Mouse (Mus musculus): ENCODE results near the gene Zfp593. TPM values are rescaled to one million over a fixed set of nuclear protein-coding genes. Genes with fewer than 3 reads are reported as not detected.
A peak's percentile ranks its signal among the peaks of the same experiment; 100 is the strongest.

Zfp593 gene
- total and polyA plus RNA-seq, 3 experiments = 8.3 to 13.0 (median 11.0) TPM

DNA sequence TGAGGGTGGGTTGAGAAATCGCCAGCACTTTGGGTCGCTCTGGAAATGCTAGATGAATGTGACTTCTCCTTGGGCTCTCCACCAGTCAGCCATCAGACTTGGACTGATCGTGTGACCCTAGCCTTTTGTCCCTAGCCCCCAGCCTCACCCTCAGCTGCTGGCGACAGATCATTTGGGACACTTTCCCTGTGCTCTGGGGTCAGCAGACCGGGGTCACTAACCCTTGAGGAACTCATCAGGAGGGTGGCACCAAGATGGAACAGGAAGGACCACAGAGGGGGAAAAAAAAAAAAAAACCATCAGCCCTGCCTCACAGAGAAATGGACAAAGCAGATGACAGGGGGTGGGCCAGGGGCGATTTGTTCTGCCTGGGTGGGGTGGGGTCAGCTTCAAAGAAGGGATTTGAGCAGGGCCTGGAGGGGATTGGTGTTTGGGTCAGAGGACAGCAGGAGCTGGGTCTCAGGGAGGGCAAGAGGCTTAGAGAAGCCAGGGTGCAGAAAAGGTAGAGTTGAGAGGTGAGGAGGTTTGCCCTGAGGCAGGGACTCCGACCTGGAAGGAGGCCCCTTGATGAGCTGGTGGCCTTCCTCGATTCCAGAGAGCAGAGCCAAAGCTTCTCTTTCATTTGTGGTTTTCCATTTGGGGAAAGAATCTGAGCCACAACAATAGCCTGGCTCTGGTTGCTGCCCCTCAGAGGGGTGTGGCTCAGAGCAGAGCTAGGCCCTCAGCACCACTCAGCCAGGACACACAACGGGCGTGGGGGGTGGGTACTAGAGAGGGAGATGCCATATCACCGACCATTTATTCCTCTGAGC lies 12.0 kb upstream of the Zfp593 start:
- no peak for DNase-seq

- peak; percentile 51 for DNase-seq
Measured at GRCm38 (mm10) chr4:134256407-134257197, 11.2 kb upstream of the Zfp593 start.

DNA sequence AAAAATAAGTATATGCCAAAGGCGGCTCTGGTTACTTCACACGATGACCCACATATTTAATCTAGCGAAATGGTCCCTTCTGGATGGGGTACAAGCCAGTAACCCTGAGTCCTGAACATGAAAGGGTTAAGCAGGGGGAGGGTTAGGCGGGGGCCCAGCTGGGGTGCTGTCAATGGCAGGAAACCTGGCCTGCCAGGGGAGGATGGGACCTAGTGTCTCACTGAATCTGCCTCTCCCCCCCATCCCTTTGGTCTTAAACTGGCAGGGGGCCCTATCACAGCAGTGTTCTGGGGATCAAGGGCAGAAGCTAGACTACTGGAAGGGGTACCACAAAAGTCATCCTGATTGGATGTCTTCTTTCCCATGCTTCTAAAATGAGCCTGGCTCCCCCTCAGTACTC lies 10.5 kb upstream of the Zfp593 start:
- peak; percentile 21 for DNase-seq

GRCm38 (mm10) chr4:134254835-134255234 lies 9.4 kb upstream of the Zfp593 start:
- no peak for DNase-seq

- peak; percentile 35 for DNase-seq
Measured at GRCm38 (mm10) chr4:134253722-134254324, 8.4 kb upstream of the Zfp593 start, which contains the start of gene Grrp1. TSS of gene Grrp1 (minus strand) at chr4:134254106.

GRCm38 (mm10) chr4:134252911-134253721 lies 7.7 kb upstream of the Zfp593 start:
- DNase-seq = peak; percentile 38

GRCm38 (mm10) chr4:134252131-134252910 lies 6.9 kb upstream of the Zfp593 start:
- peak; percentile 24 for DNase-seq

GRCm38 (mm10) chr4:134251241-134252130 lies 6.1 kb upstream of the Zfp593 start:
- peak; percentile 45 for DNase-seq

DNA sequence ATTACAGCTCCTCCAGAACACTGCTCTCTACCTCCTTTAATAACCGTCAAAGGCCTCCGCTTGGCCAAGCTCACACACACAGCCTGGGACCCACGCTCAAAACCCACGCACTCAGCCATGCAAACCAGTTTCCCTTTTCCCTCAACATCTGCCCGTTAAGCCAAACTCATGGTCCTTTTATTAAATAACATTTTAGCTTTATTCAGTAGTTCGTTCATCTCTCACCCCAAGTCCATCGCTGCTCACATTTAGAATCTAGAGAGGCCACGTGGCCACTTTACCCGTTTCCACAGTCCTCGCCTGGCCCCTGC lies 5.5 kb upstream of the Zfp593 start:
- no peak for DNase-seq

DNA sequence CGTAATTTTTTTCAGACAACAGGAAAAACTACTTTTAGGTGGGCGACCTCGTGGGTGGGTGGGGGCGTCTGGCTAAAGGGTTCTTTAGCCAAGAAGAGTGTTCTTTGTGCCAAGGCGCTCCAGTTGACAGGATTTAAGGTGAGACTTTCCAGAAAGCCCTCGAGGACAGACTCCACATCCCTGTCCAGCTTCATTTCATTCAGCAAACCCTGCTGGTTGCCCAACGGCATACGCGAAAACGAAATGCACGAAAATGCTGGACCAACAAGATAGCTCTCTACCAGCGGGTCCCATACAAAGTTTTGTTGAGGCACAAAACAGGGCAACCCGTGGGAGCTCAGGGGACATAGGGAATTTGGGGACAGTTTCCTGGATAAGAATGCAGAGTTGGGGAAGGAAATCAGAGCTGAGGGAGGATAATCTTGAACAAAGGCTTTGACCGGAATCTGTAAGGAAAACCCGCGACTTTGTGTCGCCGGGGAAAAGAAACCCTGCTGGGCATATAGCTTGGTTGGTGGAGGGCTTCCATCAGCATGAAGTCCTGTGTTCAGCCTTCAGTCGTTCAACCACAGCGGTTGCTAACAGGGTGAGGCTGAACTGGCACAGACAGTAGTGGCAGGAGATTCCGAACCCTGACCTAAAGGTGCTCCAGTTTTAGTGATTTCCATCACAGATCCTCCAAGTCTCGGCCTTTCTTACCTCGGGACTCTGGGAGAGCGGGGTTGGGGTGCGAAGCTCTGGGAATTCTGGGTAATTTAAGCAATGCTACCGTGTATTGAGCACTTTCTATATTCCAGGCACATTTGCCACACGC lies 4.9 kb upstream of the Zfp593 start:
- DNase-seq = no peak

- DNase-seq = peak; percentile 73
Measured at GRCm38 (mm10) chr4:134249651-134250050, 4.3 kb upstream of the Zfp593 start.

DNA sequence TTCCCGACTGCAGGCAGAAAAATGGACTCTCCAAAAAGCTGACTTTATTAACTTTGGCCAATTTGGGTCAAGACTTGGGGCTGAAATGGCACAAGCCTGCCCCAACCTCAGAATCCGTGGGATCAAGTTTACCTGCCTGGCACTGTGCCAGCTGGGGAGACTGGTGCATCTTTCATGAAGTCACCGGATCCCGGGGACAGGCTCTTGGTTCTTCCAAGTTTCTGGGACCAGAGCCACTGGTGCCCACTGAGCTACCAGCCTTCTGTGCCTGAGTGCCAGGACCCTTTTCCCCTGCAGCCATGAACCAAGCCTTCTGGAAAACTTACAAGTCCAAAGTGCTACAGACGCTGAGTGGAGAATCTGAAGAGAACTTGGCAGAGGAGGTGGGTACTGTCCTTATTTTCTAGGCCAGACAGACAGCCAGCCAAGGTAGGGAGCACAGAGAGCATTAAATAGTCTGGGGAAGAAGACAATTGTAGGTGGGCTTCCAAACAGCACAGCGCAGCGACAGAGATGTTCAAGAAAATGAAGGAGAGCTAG lies 1.4 kb upstream of the Zfp593 start, which contains the start of gene Gm30191:
Gene Gm30191, plus strand, starts transcription at position 217 of the 540 bp plus-strand sequence.
- DNase-seq = no peak

DNA sequence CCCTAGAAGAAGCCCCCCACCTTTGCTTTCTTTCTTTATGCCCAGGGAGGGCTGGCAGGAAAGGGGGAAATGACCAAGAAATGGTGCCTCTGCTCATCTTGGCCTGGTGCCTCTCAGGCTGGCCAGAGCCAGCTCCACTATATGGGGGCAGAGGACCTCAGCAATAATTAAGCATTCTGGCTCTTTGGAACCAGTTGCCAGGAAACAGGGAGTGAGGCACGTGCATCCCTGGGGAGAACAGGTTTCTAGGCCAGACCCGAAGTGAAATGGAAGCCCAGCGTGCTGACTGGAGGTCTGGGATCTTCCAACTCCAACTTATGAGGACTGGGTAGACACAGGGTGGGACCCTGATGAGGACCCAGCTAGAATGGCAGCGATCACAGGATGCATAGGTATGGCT lies 864 bp upstream of the Zfp593 start:
- no peak for DNase-seq

GRCm38 (mm10) chr4:134243516-134244250 lies 1.7 kb downstream of the Zfp593 start, which contains the start of gene E130218I03Rik:
TSS of gene E130218I03Rik (plus strand) at chr4:134243662.
- no peak for DNase-seq

GRCm38 (mm10) chr4:134238686-134239085 lies 6.7 kb downstream of the Zfp593 start:
- no peak for DNase-seq

DNA sequence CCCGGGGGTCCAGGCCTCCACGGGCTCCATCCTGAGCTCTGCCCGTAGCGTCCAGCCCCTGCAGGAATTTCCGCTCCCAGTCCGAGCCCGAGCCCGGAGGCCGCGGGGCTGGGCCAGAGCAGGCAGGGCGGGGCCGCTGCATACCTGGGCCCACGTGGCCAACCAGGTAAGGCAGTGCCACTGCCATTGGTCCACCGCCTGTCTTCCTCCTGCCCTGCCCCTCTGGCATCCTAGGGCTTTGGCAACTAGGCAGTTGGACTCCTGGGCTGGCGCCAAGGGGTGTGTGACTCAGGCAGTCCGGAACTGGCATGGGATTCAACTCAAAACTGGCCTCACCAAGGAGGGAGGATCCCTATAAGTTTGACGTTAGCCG lies 7.1 kb downstream of the Zfp593 start, which contains the start of gene Cnksr1:
Gene Cnksr1, minus strand, starts transcription at position 121 of the 373 bp plus-strand sequence.
- peak; percentile 93 for DNase-seq

GRCm38 (mm10) chr4:134237582-134238278 lies 7.7 kb downstream of the Zfp593 start:
- DNase-seq = no peak

Measured in adrenal gland, adult 2 months (tissue).